Mouse (Mus musculus): ENCODE results near the gene Ankrd50. TPM values are rescaled to one million over a fixed set of nuclear protein-coding genes. Genes with fewer than 3 reads are reported as not detected.

Gene Ankrd50
- polyA plus RNA-seq, 1 experiment = 22.8 TPM

GRCm38 (mm10) chr3:38419896-38420295 lies 64.7 kb downstream of the Ankrd50 start:
- H3K4me3 ChIP-seq (ENCODE audit: insufficient read depth, low read length) = no peak overlapping the region
- no peak overlapping the region for H3K27ac ChIP-seq (ENCODE audit: insufficient read depth, low read depth, low read length)
- no peak for TF ChIP-seq POLR2A (IDR thresholded peaks at IDR 0.05; ENCODE audit: borderline replicate concordance, low read depth, low read length)
- no peak for TF ChIP-seq CTCF (IDR thresholded peaks at IDR 0.05; ENCODE audit: low read depth, low read length)
- H3K4me1 ChIP-seq (ENCODE audit: control insufficient read depth, insufficient read depth, low read length) = peaks cover 18% of the 10 kb centered on the region

GRCm38 (mm10) chr3:38415292-38415930 lies 69.2 kb downstream of the Ankrd50 start:
- Histone ChIP-seq H3K4me3 (ENCODE audit: insufficient read depth, low read length) (no peak overlapping the region), H3K4me1 (ENCODE audit: control insufficient read depth, insufficient read depth, low read length) (0 out of 2 replicates have a peak, but pooled peaks cover 2% of the 10 kb centered on the region), H3K27ac (ENCODE audit: insufficient read depth, low read depth, low read length) (no peak overlapping the region)
- no peak for TF ChIP-seq CTCF (IDR thresholded peaks at IDR 0.05; ENCODE audit: low read depth, low read length)
- TF ChIP-seq POLR2A (IDR thresholded peaks at IDR 0.05; ENCODE audit: borderline replicate concordance, low read depth, low read length) = no peak

All from bone marrow macrophage, adult 2 months (primary cell).